Mouse (Mus musculus) CD4-positive, CD25-positive, alpha-beta regulatory T cell, adult 4 months (primary cell): ENCODE results near the gene Pllp. TPM values are rescaled to one million over a fixed set of nuclear protein-coding genes. Genes with fewer than 3 reads are reported as not detected.

Experiments
- ATAC-seq: one replicate; pipeline ENCODE4 v1.8.0; 2017
- polyA plus RNA-seq, 2 experiments: library from polyadenylated mRNA; unstranded; fragments of 100-300 nt; shearing (Covaris generic); gene quantifications; one replicate each; pipeline ENCODE4 v1.2.1; 2017

Gene Pllp
- polyA plus RNA-seq, 2 experiments from 2014 or later: 0.47 TPM; not detected in 1

DNA sequence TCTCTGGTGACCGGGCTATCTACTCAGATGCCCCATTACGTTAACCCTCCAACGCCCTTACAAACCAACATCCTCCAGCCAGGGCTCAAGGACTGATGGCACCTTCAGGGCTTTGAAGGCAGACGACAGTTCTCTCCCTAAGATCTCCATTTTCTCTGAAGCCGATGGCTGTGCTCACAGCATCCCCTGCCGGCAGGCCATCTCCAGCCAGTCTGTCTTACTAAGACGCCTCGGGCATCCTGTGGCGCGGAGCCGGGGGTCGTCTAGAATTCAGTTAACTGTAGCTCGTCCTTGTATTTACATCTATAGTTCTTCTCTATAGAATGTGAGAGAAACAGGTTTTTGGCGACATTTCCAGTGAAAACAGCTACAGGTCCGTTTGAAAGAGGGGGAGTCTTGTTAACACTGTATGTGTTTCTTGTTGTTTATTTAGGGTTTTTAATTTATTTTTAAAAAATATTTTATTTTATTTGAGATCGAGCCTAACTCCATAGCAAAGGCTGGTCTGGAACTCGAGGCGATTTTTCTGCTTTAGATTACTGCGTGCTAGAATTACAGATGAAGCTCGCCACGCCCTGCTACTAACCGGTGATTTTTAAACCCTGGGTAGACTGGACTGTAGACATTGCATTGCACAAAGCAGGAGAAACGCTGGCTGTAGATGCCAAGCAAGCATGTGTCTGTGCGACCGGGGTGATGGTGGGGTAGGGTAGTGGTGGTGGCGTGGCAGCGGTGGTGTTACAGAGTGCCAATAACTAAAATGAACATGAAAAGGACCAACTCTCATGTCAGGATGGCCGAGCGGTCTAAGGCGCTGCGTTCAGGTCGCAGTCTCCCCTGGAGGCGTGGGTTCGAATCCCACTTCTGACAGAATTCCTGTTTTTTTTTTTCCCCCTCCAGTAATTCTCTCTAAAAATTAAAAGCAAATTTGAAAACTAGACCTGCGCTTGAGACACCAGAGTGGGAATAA is 7.1 kb upstream of the Pllp start:
- ATAC-seq: peak; percentile 64

- no peak for ATAC-seq
Measured at GRCm38 (mm10) chr8:94702156-94702555, 6.1 kb upstream of the Pllp start.

GRCm38 (mm10) chr8:94700421-94700935 is 4.4 kb upstream of the Pllp start:
- no peak for ATAC-seq

- ATAC-seq: no peak
Measured at GRCm38 (mm10) chr8:94699366-94699765, 3.3 kb upstream of the Pllp start.

DNA sequence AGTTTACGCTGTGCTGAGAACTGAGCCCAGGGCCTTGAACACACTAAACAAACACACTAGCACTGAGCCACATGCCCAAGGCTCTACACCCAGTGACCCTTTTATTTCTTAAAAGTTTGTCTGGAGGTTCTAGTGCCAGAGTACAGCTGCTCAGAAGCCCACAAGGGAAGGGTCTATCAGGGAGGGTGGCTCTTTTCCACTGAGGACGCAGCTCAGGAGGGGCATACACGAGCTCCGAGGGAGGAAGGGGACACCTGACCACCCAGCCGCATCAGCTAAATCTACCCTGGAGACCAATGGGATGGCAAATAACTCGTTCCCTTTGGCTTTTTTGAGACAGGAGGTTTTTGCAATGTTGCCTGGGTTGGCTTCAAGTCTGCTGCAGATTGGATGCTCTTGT is 1.9 kb upstream of the Pllp start:
- no peak for ATAC-seq

GRCm38 (mm10) chr8:94696566-94696965 is 488 bp upstream of the Pllp start:
- ATAC-seq: no peak

- ATAC-seq: no peak
Measured at GRCm38 (mm10) chr8:94695341-94695993, 611 bp downstream of the Pllp start.

DNA sequence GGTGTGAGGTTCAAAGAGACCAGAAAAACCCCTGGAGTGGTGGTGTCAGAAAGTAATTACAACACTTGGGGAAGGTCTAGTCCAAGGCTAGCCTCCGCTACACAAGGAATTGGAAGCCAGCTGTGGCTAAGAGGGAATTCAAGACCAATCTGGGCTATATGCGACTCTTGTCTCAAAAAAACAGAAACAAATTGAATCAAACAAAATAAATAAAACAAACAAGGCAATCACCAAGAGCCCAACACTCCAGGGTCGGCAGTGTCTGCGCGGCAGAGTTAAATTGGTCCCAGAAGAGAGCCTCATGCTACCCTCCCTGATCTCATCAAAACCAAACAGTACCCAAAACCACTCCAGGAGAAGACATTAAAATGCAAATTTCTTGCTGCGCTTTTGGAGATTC is 1.4 kb downstream of the Pllp start:
- no peak for ATAC-seq

- ATAC-seq: no peak
Measured at GRCm38 (mm10) chr8:94685953-94686352, 10.1 kb downstream of the Pllp start.

- ATAC-seq: no peak
Measured at GRCm38 (mm10) chr8:94684287-94684686, 11.8 kb downstream of the Pllp start.

DNA sequence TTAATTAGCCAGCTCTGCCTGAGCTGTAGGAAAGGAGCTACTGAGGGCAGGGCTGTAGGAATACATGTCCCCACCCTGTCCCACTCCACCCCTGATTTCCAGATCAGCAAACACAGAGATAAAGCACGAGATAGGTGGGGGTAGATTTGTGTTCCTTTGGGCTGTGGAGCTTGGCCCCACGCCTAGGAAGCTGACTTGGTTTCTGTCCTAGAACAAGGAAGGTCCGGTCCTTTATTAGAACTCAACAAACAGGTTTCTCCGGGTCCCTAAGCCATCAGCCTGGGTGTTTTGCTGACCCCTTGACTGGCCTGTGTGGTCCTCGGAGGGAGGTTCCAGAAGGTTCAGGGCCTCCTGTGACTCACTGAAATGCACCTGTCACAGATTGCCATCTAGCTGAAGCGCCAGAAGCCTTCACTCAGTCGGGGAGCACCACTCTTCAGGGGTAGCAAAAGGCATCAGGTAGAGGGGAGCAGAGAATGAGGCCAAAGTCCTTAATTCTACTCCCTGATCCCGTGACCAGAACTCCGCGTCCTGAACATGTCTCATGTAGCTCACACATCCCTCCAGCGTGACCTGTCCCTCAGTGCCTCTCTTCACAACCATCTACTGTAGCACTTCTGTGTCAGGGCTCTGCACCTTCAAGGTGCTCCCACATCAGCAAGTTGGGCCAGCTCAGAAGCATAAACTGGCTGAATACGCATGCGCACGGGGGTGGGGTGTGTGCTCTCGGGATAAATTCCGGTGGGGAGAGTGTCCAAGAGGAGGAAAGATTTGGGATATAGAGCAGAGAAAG is 13.2 kb downstream of the Pllp start:
- ATAC-seq: no peak

DNA sequence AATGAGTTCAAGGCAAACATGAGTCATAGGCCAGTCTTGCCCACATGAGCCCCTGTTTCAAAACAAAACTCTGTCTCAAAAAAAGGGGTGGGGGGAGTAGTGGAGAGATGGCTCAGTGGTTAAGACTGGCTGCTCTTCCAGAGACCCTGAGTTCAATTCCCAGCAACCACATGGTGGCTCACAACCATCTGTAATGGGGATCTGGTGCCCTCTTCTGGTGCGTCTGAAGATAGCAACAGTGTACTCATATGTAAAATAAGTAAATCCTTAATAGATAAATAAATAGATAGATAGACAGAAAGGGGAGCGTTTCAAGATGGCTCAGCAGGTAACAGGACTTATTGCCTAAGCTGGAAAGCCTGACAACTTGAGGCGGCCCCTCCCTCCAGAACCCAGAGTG is 15.7 kb downstream of the Pllp start:
- no peak for ATAC-seq

DNA sequence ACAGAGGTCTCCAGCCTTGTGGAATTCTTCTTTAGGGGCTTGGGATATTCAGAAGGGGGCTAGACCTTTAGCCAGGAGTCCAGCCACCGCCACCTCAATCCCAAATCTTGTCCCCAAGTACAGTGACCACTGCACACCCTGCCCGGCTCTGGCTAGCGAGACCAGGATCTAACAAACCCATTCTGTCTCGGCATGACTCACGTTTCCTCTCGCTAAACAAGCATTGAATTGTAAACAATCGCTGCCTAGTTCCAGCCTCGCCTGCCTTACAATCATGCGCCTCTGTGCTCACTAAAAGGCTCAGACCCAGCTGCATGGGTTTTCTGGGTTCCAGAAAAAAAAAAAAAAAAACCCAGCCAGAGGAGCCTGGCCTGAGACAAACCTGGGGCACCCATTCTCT is 17.5 kb downstream of the Pllp start:
- ATAC-seq: no peak

GRCm38 (mm10) chr8:94675923-94676322 is 20.2 kb downstream of the Pllp start:
- ATAC-seq: no peak

- no peak for ATAC-seq
Measured at GRCm38 (mm10) chr8:94674384-94674783, 21.7 kb downstream of the Pllp start.

DNA sequence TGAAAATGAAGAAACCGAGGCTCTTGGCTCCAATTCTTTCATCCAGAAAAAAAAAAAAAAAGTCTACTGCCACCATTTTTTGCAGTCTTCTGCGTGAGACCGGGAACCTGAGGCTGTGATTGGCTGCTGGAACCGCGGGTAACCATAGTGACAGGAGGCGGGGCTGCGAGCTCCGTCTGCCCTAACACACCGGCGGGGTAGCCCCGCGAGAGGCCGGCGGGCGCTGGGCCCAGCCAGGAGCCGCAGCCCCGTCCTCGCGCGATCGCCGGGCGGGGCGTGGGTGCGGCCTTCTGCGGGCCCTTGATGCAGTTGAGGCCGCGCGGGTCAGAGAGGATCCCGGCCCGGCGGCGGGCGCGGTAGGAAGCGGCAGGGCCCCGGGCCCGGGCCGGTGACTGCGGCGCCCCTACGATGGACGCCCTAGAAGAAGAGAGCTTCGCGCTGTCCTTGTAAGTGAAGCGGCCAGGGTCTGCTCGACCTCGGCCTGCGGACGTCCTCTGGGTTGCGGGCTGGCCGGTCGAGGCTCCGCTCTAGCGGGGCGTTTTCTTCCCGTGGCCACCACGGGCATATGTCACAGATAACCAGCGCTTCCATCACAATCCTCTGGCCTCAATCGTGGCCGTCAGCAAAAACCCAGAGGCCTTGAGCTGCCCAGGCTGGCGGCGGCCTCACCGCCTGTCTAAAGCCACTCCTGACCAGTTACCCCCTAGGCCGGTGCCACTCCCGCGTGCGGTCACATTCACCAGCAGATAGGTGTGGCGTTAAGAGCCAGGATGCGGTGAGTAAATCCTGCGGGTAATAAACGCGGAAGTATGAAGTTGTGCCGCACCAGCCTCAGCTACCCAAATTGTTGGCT is 29.4 kb downstream of the Pllp start, which contains the start of gene Arl2bp:
Arl2bp (plus strand) TSS at position 145 of the 853 bp plus-strand sequence.
- peak; percentile 97 for ATAC-seq

GRCm38 (mm10) chr8:94664722-94665121 is 31.4 kb downstream of the Pllp start:
- ATAC-seq: no peak

DNA sequence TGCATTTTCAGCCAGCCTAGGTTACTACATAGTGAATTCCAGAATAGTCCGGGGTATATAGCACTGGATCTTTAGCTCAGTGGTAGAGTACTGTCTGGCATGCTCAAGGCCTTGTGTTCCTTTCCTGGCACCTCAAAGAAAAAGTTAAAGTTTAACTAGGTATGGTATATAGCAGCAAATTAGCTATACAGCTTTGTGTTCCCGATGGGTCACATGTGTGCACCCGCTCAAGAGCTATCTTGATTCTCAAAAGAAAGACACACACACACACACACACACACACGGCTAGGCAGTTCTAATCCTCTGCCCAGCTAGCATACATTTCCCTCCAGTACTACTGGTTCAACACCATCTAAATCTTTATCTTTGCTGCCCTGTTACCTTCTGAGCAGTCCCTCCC is 35.7 kb downstream of the Pllp start:
- ATAC-seq: no peak

- ATAC-seq: no peak
Measured at GRCm38 (mm10) chr8:94658031-94658430, 38.0 kb downstream of the Pllp start.

GRCm38 (mm10) chr8:94654994-94655393 is 41.1 kb downstream of the Pllp start:
- no peak for ATAC-seq

DNA sequence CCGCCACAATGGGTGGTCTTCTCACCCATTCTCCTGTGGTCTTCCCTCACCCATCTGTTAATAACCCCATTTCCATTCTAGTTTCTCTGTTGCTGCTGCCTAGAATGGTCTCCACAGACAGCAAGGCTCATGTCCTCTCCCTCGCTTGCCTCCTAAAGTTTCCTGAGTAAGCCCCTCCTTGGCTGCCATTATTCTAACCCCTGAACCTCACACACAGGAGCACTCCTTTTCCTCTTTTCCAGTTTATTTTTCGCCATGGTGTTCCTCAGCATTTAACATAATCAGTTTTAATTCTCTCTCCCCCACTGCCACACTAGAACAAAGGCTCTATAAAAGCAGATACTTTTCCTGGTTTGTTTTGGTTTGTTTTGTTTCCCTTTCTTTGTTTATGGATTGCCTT is 43.1 kb downstream of the Pllp start:
- no peak for ATAC-seq

DNA sequence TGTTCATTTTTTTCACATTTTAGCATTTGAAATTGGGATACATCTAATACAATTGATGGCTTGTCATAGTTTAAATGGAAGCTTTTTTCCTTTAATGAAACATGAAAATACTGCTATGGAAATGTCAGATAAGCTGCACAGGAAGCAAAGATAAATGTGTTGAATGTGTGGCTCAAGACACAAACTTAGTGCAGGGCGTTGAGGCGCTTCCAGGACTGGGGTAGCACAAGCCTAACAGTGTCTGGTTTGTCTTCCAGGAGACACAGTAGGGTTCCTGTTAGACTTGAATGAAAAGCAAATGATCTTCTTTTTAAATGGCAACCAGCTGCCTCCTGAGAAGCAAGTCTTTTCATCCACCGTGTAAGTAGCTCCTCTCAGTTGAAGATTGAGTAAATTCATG is 46.6 kb downstream of the Pllp start:
- ATAC-seq: no peak
